ENCODE assay signal across 23 mouse cellular contexts in genomic region chr15:78489248-78489647, GRCm38 (mm10). TPM values are rescaled to one million over a fixed set of nuclear protein-coding genes. Genes with fewer than 3 reads are reported as not detected.
"Had no signal": no experiment of that assay in that cellular context is flagged by ENCODE, and none has a peak within 500 bp of the region (broad histone marks: within the 10 kb centered on the region; RNA-seq: fewer than 3 reads in every experiment).

No protein-coding gene starts in this region.

- ATAC-seq: liver, embryonic 12.5 days; midbrain, embryonic 15.5 days had no signal

- H3K27ac ChIP-seq: limb, embryonic 13.5 days; liver, embryonic 12.5 days; liver, embryonic 15.5 days; lung, embryonic 15.5 days; midbrain, embryonic 12.5 days; midbrain, embryonic 15.5 days; neural tube, embryonic 12.5 days; neural tube, embryonic 15.5 days had no signal

- H3K4me3 ChIP-seq: limb, embryonic 13.5 days; liver, embryonic 12.5 days; liver, embryonic 15.5 days; lung, embryonic 15.5 days; midbrain, embryonic 12.5 days; midbrain, embryonic 15.5 days; neural tube, embryonic 12.5 days; neural tube, embryonic 15.5 days had no signal

- H3K4me1 ChIP-seq: liver, embryonic 12.5 days; lung, embryonic 15.5 days; midbrain, embryonic 12.5 days; midbrain, embryonic 15.5 days; neural tube, embryonic 12.5 days; neural tube, embryonic 15.5 days had no signal

- DNase-seq: kidney, postnatal 14 days; kidney, postnatal 4 days; left cerebral cortex, postnatal 4 days; liver; lung, adult 18-20 months; lung, postnatal 10 days; lung, postnatal 36 days; right cerebral cortex, adult 18-20 months; right cerebral cortex, postnatal 25 days; spleen, adult 18-20 months; thymus, adult 18-20 months; thymus, postnatal 36 days had no signal

- H3K27me3 ChIP-seq: liver, embryonic 15.5 days; lung, embryonic 15.5 days; midbrain, embryonic 15.5 days; neural tube, embryonic 12.5 days; neural tube, embryonic 15.5 days had no signal

RNA-seq across cellular contexts. Expression of gene Il2rb, which starts 5.8 kb away (rescaled TPM):
- polyA plus RNA-seq: midbrain, embryonic 12.5 days; neural tube, embryonic 12.5 days had no signal

RNA-seq across cellular contexts. Expression of gene Tmprss6, which starts 20.8 kb away (rescaled TPM):
- total RNA-seq: layer of hippocampus, postnatal 14 days; left cerebral cortex, postnatal 14 days; left cerebral cortex, postnatal 4 days; megakaryocyte progenitor cell, adult 5-6 weeks had no signal

RNA-seq across cellular contexts. Expression of gene Sstr3, which starts 55.2 kb away (rescaled TPM):
- total RNA-seq: megakaryocyte progenitor cell, adult 5-6 weeks had no signal
- polyA plus RNA-seq: limb, embryonic 13.5 days; liver, embryonic 15.5 days; lung, embryonic 15.5 days had no signal
